Mouse (Mus musculus) liver, adult 2 months (tissue): ENCODE data around the gene Castor1. TPM values are rescaled to one million over a fixed set of nuclear protein-coding genes. Genes with fewer than 3 reads are reported as not detected.

Source experiments
- DNase-seq: peaks from one replicate; pipeline ENCODE4 v3.0.0-alpha.2; 2011; ENCODE audit warnings: low read depth, low spot score; ENCODE audit errors: extremely low read depth
- H3K27ac ChIP-seq: fragments of 200-500 bp; replicated peaks from 2 replicates; pipeline ENCODE4 v1.5.1; 2012; ENCODE audit warnings: low read depth, mild to moderate bottlenecking, control low read depth, inconsistent platforms, low read length; ENCODE audit not compliant: insufficient read depth
- H3K27me3 ChIP-seq: fragments of 200-500 bp; 2 replicates; pipeline ENCODE4 v1.6.1; 2012; ENCODE audit warnings: mild to moderate bottlenecking, moderate library complexity, low read length, inconsistent platforms; ENCODE audit not compliant: control insufficient read depth, insufficient read depth
- H3K36me3 ChIP-seq: fragments of 200-500 bp; 2 replicates; pipeline ENCODE4 v1.6.1; 2012; ENCODE audit warnings: low read length, inconsistent platforms; ENCODE audit not compliant: control insufficient read depth, insufficient read depth
- H3K4me1 ChIP-seq: fragments of 200-500 bp; 2 replicates; pipeline ENCODE4 v1.6.1; 2011; ENCODE audit warnings: low read length; ENCODE audit not compliant: control insufficient read depth, insufficient read depth
- H3K4me3 ChIP-seq: fragments of 200-500 bp; 2 replicates; pipeline ENCODE4 v1.5.1; 2011; ENCODE audit warnings: low read depth, mild to moderate bottlenecking, control low read depth, low read length, moderate library complexity; ENCODE audit not compliant: insufficient read depth
- H3K79me2 ChIP-seq: fragments of 200-500 bp; 2 replicates; pipeline ENCODE4 v1.6.1; 2012; ENCODE audit warnings: inconsistent platforms, mild to moderate bottlenecking, low read length, moderate library complexity; ENCODE audit not compliant: control insufficient read depth, insufficient read depth
- H3K9ac ChIP-seq: fragments of 200-500 bp; 2 replicates; pipeline ENCODE4 v1.6.1; 2012; ENCODE audit warnings: low read depth, mild to moderate bottlenecking, control low read depth, inconsistent platforms, low read length
- CTCF ChIP-seq: fragments of 200-500 bp; IDR thresholded peaks from 2 replicates; pipeline ENCODE4 v1.5.1; 2011; ENCODE audit warnings: low read depth, low read length, control low read depth
- POLR2A ChIP-seq: fragments of 200-500 bp; IDR thresholded peaks from 2 replicates; pipeline ENCODE4 v1.6.1; 2011; ENCODE audit warnings: low read length, control low read depth; ENCODE audit not compliant: insufficient read depth; ENCODE audit errors: extremely low read depth
- WGBS: fragments of 180-500 bp; shearing (Covaris S2); methylation state at CpG from one replicate; pipeline ENCODE4 v1.1.7; 2018; 5-methylcytosine and 5-hydroxymethylcytosine counted together
- polyA plus RNA-seq: library from polyadenylated mRNA; depleted of rRNA; stranded (reverse); fragments of >200 nt; gene quantifications from 2 replicates; pipeline ENCODE4 v1.2.3, GENCODE M21; 2012
- total RNA-seq: library from RNA; depleted of rRNA; stranded (reverse); fragments of >200 nt; gene quantifications from 2 replicates; pipeline ENCODE4 v1.2.3, GENCODE M21; 2014

Gene Castor1
- total and polyA plus RNA-seq, 2 experiments, result 1.4 to 2.5 TPM

- TF ChIP-seq POLR2A (no peak), CTCF (no peak)
- WGBS, result 77% methylated on average over 3 of the region's 3 CpGs
- no peak overlapping the region for H3K27ac ChIP-seq
- H3K79me2 ChIP-seq, result peaks cover 48% of the 10 kb centered on the region
- no peaks in the 10 kb centered on the region for H3K27me3 ChIP-seq
- peaks cover 16% of the 10 kb centered on the region for H3K4me1 ChIP-seq
- no peak overlapping the region for H3K4me3 ChIP-seq
- no peak for DNase-seq
- H3K9ac ChIP-seq, result no peak overlapping the region
- H3K36me3 ChIP-seq, result no peaks in the 10 kb centered on the region
These were observed 22.4 kb upstream of the Castor1 start for GRCm38 (mm10) chr11:4195597-4196031.

GRCm38 (mm10) chr11:4196636-4197035 lies 21.4 kb upstream of the Castor1 start:
- Histone ChIP-seq H3K79me2 (peaks cover 48% of the 10 kb centered on the region), H3K27ac (no peak overlapping the region), H3K27me3 (no peaks in the 10 kb centered on the region), H3K36me3 (no peaks in the 10 kb centered on the region), H3K4me1 (peaks cover 8% of the 10 kb centered on the region), H3K4me3 (no peak overlapping the region), H3K9ac (no peak overlapping the region)
- no peak for DNase-seq
- TF ChIP-seq CTCF, result no peak
- TF ChIP-seq POLR2A, result no peak
- WGBS, result 83% methylated on average over 8 of the region's 8 CpGs

GRCm38 (mm10) chr11:4197691-4198090 lies 20.3 kb upstream of the Castor1 start:
- H3K4me3 ChIP-seq, result no peak overlapping the region
- H3K79me2 ChIP-seq, result peaks cover 43% of the 10 kb centered on the region; the same call in 1 of the 2 replicates
- no peaks in the 10 kb centered on the region for H3K36me3 ChIP-seq
- peaks cover 8% of the 10 kb centered on the region for H3K4me1 ChIP-seq
- DNase-seq, result peak; percentile 87
- TF ChIP-seq POLR2A (no peak), CTCF (no peak)
- no peak overlapping the region for H3K9ac ChIP-seq
- WGBS, result 20% methylated on average over 1 of the region's 1 CpGs
- peak overlapping the region; percentile 34 for H3K27ac ChIP-seq
- no peaks in the 10 kb centered on the region for H3K27me3 ChIP-seq

GRCm38 (mm10) chr11:4201981-4202700 lies 15.9 kb upstream of the Castor1 start:
- Histone ChIP-seq H3K4me1 (peaks cover 13% of the 10 kb centered on the region), H3K36me3 (peaks cover 8% of the 10 kb centered on the region), H3K79me2 (peaks cover 19% of the 10 kb centered on the region; the same call in 1 of the 2 replicates), H3K9ac (no peak overlapping the region), H3K4me3 (no peak overlapping the region), H3K27ac (0 out of 2 replicates have a peak overlapping the region, but pooled peaks have one; percentile 1), H3K27me3 (no peaks in the 10 kb centered on the region)
- DNase-seq, result peak; percentile 70
- TF ChIP-seq POLR2A (no peak), CTCF (no peak)
- WGBS, result 68% methylated on average over 11 of the region's 11 CpGs

GRCm38 (mm10) chr11:4202995-4203704 lies 14.9 kb upstream of the Castor1 start:
- DNase-seq, result no peak
- peaks cover 8% of the 10 kb centered on the region for H3K36me3 ChIP-seq
- no peak for TF ChIP-seq POLR2A
- TF ChIP-seq CTCF, result no peak
- H3K4me1 ChIP-seq, result peaks cover 8% of the 10 kb centered on the region
- H3K79me2 ChIP-seq, result peaks cover 19% of the 10 kb centered on the region; the same call in 1 of the 2 replicates
- 69% methylated on average over 12 of the region's 12 CpGs for WGBS
- no peak overlapping the region for H3K9ac ChIP-seq
- no peak overlapping the region for H3K4me3 ChIP-seq
- peak overlapping the region; percentile 26 for H3K27ac ChIP-seq
- no peaks in the 10 kb centered on the region for H3K27me3 ChIP-seq

GRCm38 (mm10) chr11:4203705-4204074 lies 14.3 kb upstream of the Castor1 start:
- WGBS, result 15% methylated on average over 2 of the region's 2 CpGs
- no peak overlapping the region for H3K9ac ChIP-seq
- DNase-seq, result peak; percentile 90

More at GRCm38 (mm10) chr11:4203705-4204074, 14.3 kb upstream of the Castor1 start:
- Histone ChIP-seq H3K4me1 (peaks cover 8% of the 10 kb centered on the region), H3K36me3 (peaks cover 10% of the 10 kb centered on the region), H3K27ac (peak overlapping the region; percentile 26), H3K4me3 (no peak overlapping the region), H3K79me2 (peaks cover 17% of the 10 kb centered on the region; the same call in 1 of the 2 replicates), H3K27me3 (no peaks in the 10 kb centered on the region)
- no peak for TF ChIP-seq CTCF
- TF ChIP-seq POLR2A, result no peak
